Mouse (Mus musculus) heart, postnatal 14 days (tissue): ENCODE results near the gene Cmip. TPM values are rescaled to one million over a fixed set of nuclear protein-coding genes. Genes with fewer than 3 reads are reported as not detected.

ENCODE experiments used
- DNase-seq, 2 experiments: peaks; one replicate each; pipeline ENCODE4 v3.0.0; 2021 to 2022
- intact Hi-C: fragments of 180-260 bp; cut with DNase I; formaldehyde crosslinking; loops from one replicate; pipeline ENCODE4 v1.15.1; 2025
- total RNA-seq, 2 experiments: library from RNA; stranded (reverse); gene quantifications; 2 replicates each; pipeline ENCODE4 v1.2.3; 2021

Cmip gene
- total RNA-seq, 2 experiments from 2014 or later, result 29.5 to 30.9 TPM

DNA sequence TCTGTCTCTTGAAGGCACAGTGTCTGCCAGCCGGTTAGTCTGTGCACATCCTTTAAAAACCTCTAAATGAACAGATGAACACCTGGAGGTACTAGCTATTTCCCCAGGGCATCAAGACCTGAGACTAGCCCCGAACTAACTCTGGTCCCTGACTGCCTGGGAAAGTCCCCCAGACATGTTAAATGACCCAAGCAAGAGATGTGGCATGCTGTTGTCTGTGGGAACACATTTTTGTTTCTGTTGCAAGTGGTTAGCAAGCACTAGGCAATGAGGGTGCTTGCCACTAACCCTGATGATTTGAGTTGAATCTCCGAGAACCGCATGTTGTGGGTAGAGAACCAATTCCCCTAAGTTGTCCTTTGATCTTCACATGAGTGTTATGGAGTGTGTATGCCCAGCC is 215.5 kb downstream of the Cmip start:
- DNase-seq, result no peak
- intact Hi-C loops, result loop anchor here (10.0 kb wide), 1 partner anchor 528 kb away; the partner anchor contains the start of gene Atmin

DNA sequence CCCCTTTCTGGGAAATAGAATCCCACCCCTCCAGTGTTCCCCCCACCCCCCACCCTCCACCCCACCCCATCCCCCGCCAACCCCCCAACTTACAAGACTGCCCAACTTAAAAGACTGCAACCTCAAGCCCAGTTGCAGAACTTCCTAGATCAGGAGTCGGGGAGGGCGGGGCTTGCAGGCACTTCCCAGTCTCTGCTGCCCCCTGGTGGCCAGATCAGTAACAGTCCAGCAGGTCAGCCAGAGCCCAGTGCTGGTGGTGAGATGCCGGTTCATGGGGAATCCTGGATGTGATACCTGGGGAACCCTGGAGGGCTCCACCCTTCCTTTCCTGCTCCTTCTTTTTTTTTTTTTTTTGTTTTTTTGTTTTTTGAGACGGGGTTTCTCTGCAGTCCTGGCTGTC is 218.1 kb downstream of the Cmip start:
- intact Hi-C loops, result loop anchor here (1.0 to 10.0 kb wide), 3 partner anchors 92 to 530 kb away; partner anchors contain the start of gene Atmin
- DNase-seq, result peak; percentile 92 to 96

DNA sequence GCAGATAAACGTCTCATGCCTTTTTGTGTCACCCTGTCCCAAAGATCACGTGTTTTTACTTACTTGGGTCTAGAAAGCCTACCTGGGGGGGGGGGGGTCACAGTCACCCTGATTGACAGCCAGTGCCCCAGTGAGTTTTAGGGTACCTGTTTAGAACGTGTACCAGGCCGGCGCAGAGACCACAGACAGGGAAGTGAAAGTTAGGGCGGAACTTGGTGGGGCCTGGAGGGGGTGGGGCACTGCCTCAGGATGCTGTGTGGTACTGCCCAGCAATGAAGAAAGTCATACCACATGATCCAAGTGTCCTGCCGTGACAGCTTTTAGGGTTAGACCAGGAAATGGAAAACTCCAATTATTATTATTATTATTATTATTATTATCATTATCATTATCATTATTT is 219.0 kb downstream of the Cmip start:
- intact Hi-C loops, result loop anchor here (1.0 to 10.0 kb wide), 3 partner anchors 91 to 531 kb away; partner anchors contain the start of gene Atmin
- DNase-seq, result no peak

DNA sequence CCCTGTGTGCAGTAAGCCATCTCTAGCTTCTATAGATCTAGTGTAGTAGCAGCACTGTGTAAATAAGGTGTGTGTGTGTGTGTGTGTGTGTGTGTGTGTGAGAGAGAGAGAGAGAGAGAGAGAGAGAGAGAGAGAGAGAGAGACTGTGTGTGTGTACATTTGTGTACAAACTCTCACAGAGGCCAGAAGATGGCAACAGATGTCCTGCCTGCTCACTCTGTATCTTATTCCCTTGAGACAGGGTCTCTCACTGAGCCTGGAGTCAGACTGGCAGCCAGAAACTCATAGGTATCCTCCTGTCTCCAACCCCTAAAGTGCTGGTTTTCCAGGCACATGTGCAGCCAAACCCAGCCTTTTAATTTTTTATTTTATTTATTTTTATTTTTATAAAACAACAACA is 221.2 kb downstream of the Cmip start:
- intact Hi-C loops, result loop anchor here (5.0 to 10.0 kb wide), 2 partner anchors 89 to 533 kb away; partner anchors contain the start of gene Atmin

DNA sequence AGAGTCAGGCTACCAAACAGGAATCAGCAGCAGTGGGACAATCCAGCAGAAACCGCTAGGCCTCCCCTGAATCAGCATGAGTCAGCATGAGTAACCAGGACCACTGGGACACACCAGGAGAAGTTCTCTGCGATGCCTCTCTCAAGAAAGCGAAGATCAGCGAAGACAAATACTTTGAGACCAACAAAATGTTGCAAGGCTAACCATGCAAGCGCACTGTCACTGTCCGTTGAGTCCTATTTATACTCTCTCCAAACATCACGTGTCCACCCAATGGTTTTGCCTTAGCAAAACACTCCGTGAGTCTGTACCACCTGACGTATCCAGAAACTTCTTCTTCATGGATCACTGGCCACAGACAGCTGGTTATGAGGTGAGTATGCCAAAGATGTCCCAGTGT is 223.1 kb downstream of the Cmip start:
- intact Hi-C loops, result loop anchor here (5.0 to 10.0 kb wide), 2 partner anchors 87 to 535 kb away; partner anchors contain the start of gene Atmin
- DNase-seq, result no peak

More for the DNA sequence above, 221.2 kb downstream of the Cmip start:
- no peak for DNase-seq

DNA sequence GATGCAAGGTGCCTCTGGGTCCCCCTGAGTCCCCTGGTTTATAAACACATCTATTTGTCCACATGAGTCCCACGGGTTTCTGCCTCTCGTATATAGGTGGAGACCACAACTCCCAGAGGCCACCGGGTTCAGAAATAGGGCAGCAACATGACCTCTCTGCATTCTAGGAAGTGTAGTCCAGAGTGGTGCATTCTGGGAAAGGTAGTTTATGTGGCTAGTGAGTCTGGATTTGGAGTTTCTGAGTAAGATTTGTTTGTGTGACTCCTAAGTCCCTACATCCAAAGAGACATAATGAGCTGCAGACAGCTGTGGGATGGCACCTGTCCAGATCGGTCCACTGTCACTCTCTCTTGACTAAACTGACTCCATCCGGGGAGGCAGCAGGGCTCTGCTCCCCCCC is 223.7 kb downstream of the Cmip start:
- intact Hi-C loops, result no loop called here

DNA sequence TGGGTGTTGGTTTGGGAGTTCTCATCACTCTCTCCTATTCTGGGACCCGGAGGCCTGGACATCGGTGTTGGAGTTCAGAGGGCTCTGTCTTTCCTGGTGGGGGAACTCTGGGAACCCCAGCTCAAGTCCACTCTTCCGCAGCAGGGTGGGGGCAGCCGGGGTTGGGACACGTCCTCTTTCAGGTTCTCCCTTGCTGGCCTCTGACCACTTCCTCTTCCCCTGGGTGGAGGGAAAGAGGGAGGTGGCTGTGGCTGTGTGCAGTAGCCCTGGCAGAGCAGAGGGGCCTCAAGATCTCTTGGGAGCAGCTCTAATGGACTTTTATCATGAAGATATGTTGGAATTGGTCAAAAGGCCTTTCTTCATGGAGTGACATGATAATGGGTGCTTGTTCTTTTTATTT is 225.0 kb downstream of the Cmip start:
- DNase-seq, result peak; percentile 19 to 26
- intact Hi-C loops, result no loop called here

More for the DNA sequence above, 223.7 kb downstream of the Cmip start:
- no peak for DNase-seq

DNA sequence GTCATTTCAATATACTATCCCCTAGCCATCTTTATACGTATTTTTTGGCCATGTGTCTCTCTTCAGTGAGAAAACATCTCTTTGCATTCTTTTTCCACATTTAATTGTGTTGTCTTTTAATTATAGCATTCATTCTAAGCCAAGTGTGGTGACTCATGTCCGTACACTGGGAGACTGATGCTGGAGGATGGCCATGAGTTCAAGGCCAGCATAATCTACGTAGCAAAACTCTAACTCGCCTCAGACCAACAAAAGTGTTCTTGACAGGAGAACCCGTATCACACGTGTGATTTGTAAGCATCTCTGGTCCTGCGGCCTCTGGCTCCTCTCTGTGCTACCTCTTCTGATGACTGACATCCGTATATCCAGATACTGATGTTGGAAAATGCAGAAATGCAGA is 227.9 kb downstream of the Cmip start:
- intact Hi-C loops, result no loop called here
- DNase-seq, result no peak

DNA sequence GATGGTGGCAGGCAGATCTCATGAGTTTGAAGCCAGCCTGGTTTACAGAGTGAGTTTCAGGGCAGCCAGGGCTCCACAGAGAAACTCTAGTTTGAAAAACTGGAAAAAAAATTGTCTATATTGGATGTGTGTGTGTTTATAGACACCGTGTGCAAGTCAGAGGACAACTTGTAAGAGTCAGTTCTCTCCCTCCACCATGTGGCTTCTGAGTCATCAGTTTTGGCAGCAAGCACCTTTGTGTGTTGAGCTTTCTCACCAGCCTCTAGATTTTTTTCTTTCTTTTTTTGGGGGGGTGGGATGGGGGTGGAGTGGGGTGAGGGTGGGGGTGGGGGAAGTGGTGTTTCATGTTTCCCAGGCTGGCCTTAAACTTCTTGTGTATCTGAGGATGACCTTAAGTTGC is 228.5 kb downstream of the Cmip start:
- intact Hi-C loops, result no loop called here
- DNase-seq, result no peak

DNA sequence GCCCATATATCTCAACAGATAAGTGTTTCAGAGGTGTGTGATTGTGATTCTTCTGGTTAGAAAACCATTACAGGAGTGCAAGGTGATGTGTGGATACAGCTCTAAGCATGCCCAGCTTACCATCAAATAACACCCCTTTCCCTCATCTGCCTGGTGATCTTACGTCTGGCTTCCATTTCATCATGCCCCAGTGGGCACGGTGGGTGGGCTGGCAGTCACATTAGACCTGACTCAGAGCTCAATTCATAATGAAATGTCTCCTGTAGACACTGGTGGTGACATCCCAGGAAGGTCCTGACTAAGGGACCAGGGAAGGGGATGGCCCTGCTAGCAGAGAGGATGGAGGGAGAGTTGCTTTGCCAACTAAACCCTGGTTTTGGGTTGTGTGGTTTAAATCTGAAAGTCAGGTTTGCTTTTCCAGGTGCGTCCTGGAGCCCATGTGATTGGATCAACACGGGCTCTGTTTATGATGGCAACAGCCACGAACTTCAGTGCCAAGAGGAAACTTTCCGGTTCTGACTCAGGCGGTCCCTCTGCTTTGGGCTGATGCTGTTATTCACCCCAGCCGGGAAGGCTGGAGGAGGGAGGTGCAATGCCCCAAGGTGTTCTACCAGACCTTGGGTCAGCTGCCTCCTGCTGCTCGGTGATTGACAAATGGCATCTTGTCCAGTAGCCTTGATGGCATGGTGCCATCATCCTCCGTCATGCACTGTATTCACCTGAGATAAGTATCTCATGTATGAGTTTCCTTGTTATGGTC is 231.6 kb downstream of the Cmip start:
- no peak for DNase-seq
- intact Hi-C loops, result no loop called here

DNA sequence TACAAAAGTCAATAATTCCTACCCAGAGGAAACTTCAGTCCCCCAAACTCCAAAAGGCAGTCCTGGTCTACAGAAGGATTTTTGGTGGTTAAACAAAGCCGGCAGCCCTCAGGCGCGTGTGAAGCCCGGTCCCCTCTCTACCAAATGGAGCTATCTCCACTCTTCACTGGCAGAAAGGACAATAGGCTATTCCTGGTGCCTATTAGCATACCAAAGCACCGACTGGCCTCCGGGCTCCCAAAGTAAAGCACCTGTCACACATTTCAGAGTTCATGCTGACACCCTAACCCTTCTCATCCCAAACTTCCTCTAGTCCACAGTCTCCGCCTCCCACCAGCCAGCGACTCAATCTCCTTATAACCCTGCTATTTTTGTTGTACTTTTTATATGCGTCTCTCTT is 236.7 kb downstream of the Cmip start:
- intact Hi-C loops, result no loop called here
- no peak for DNase-seq

DNA sequence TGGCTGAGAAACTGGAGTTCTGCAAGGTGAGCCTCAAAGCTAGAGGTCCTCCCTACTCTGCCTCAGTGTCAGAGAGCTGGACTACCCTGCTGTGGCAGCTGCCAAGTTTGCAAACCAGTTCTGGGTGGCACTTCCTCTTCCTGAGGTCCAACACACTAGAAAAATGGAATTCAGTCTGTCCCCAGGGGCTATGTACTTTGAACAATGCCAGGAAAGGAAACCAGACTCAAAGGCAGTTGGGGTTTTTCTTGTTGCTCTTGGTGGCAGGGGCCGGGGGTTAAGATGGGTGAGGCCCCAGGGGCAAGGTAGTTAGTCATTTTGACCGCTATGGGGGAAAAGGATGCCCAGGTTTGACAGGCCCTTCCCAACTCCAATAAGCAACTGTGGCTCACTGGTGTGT is 238.0 kb downstream of the Cmip start:
- intact Hi-C loops, result no loop called here
- no peak for DNase-seq

DNA sequence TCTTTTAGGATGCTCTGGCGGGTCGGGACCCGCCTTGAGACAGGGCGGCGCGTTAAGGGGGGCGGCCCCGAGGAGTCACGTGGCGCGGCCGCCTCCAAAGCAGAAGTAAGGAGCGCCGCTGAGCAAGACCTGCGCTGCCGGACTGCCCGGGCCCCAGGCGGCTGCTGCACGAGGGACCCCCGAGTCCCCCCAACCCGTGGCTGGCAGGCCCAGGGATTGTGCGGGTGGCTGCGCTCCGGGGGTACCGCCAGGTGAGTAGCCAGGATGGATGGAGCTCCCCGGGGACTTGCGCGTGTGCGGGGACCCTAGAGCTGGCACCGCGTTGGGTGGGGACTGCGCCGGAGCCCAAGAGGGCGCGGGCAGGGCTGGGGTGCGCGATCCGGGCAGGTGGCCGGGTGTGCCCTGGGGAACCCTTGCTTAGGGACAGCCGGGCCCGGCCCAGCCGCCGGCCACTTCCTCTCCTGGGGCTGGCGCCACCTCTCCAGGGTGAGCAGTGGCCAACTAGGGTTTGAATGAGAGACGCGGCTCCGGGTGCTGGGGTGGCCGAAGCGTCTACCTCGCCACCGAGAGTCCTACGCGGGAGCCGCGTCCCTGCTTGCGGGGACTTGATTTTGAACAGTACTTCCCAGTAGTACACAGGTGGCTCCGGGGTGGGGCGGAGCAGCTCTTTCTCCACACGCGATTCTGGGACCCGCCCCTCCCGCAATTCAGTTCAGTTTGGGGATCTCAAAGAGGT is 241.5 kb downstream of the Cmip start, which contains the start of gene Plcg2:
TSS of gene Plcg2 (plus strand) at position 113 of the 736 bp plus-strand sequence.
- peak; percentile 49 to 52 for DNase-seq
- intact Hi-C loops, result no loop called here

DNA sequence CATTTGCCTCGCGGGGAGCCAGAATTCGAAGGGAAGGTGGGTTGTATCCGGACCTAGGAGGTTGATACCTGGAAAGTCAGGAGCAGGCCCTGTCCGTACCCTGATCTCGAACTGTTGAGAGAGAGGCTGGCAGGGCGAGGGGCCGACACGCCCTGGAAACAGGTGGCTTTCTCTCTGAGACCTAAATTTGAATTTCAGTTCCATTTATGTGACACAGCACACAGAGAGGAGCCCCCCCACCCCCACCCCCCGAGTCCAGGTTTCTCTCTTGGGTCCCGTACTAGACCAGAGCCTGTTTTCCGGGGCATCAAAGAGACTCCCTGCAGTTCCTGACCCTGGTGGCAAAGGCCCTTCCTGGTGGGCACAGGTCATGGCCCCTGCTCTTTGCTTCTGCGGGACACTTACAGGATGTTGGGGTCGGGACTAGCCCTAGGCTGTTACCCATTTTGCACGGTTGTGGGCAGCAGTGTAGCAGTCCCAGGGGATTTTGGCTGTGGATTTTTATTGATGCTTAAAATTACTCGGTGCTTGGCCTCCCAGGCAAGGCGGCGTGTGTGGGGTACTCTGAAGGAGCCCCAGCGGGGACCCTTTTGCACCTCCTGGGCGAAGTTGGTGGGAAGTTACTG is 242.2 kb downstream of the Cmip start:
- no peak for DNase-seq
- intact Hi-C loops, result no loop called here

DNA sequence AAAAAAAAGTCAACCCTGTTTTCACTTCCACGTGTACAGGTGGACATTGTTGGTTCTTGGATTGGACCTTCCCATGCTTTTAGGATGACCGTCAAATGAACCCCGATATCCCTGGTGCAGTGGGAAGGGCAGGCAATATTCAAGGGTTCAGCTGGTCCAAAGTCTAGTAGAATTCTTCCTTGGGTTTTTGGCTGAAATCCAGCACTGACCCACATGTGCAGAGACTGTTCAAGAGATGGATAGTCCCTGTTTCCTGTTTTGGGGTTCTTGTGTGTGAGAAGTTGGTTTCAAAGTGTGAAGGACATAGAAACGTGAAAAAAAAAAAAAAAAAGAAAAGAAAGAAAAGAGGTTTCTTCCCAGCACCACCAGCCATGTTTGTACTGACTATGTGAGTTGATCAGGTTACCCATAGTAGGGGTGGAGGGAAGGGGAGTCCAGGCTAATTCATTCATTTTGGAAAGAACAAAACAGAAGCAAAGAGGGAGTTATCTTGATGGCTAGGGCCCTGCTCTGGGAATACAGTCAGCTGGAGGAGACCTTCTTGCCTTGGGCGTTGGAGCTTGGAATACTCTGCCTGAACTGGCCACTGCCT is 243.5 kb downstream of the Cmip start:
- no peak for DNase-seq
- intact Hi-C loops, result no loop called here

DNA sequence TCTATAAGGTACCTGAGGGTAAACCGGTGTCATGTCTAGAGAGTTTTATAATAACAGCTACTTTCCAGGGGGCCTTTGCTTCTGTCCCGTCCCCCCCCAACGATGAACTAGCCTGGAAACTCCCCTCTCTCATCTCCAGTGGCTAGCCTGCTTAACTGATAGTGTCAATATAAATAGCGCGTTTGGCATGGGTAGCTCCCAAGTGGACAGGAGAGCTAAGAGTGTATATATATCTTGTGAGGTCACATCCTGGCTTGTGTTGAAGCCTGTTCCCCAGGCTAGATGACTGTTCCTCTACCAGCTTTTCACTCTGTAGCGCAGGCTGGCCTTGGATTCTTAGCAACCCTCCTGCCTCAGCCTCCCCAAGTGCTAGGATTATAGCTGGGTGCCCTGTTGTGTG is 244.5 kb downstream of the Cmip start:
- intact Hi-C loops, result no loop called here
- no peak for DNase-seq

DNA sequence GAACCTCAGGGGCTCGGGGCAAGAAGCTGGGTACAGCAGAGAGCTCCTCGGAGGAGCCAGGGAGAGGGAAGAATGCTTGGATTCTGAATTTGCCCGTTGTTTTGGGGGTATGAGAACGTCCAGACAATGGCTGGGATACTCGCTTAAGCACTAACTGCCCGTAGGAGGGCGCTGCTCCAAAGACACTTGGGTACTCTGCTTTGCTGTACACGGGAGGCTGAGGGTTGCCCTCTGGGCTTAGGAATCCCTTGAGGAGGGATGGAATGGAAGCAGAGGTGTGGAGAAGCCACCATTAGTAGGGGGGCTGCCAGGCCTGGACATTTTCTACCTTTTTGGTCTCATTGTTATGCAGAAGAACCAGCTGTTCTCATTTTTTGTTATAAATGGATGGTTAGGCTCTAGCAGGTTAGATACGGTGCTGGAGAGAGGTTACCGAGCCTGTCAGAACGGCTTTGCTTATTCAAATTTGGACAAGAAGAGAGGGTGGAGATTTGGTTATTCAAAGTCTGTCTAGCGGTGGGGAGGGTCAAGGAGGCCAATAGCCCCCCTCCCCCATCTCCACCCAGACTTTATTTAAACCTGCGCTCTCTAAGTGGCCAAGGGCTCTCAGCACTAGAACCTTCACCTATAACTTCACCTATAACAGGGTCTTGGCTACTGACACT is 246.7 kb downstream of the Cmip start:
- no peak for DNase-seq
- intact Hi-C loops, result no loop called here

DNA sequence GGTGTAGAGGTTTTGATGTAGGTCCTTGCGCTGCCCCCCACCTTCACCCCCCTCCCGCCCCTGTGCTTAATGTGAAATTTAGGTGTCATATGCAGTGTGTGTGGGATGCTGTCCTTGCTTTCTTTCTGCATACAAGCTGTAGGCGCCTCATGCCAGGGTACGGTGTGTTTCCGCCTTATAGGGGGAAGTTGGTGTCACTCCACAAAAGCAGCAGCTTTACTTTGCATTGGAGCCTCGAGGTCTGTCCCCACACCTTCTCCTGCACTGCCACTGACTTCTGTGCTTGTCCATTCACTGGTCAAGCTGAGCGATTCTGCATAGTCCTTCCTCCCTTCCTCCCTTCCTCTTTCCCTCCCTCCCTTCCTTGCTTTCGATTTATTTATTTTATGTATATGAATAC is 250.8 kb downstream of the Cmip start:
- no peak for DNase-seq
- intact Hi-C loops, result no loop called here
